Mouse (Mus musculus): ENCODE measurements around the gene Phactr4. TPM values are rescaled to one million over a fixed set of nuclear protein-coding genes. Genes with fewer than 3 reads are reported as not detected.

The Phactr4 gene
- total and polyA plus RNA-seq, 3 experiments, result 0.95 to 9.6 (median 1.4) TPM

DNA sequence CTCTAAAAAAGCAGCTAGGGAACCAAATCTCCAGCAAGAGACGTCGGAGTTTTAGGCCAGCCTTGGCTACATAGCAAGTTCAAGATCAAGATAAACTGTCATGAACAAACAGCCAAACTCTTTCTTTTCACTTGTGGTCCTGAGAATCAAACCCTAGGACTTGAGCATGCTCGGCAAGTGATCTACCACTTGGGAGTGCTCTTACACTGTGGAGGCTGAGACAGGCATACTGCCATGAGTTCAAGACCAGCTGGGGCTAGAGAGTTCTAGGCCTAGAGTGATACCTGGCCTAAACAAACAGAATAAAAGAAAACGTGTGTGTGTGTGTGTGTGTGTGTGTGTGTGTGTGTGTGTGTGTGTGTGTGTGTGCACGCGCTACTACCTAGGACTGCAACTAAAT lies 31.9 kb upstream of the Phactr4 start:
- peaks cover 14 to 34% of the 10 kb centered on the region in 2 experiments for H3K36me3 ChIP-seq (replicated peaks in 1 of 2; ENCODE audit: control insufficient read depth in 1 of 2, insufficient read depth in 1 of 2, low read length in 1 of 2)
- H3K9ac ChIP-seq (ENCODE audit: insufficient read depth, low read depth), result no peak overlapping the region
- H3K4me1 ChIP-seq (ENCODE audit: control insufficient read depth in 1 of 2, insufficient read depth in 2 of 2), result peaks cover 3 to 16% of the 10 kb centered on the region in 2 experiments; a peak in 3 of 4 replicates
- peak; percentile 50 for TF ChIP-seq RAD21 (IDR thresholded peaks at IDR 0.05; ENCODE audit: low read depth, low read length)
- peak; percentile 20 for TF ChIP-seq SMC3 (IDR thresholded peaks at IDR 0.05; ENCODE audit: low read depth, low read length)
- no peak for TF ChIP-seq IRF4 (IDR thresholded peaks at IDR 0.05; ENCODE audit: low read depth, low read length)
- TF ChIP-seq CTCF (conservative IDR thresholded peaks at IDR 0.05 in 1 of 2, IDR thresholded peaks at IDR 0.05 in 1 of 2; ENCODE audit: low read depth in 2 of 2, low read length in 2 of 2), result peak in 1 of 2 experiments; percentile 48; a peak in 2 of 4 replicates
- TF ChIP-seq ZNF384 (IDR thresholded peaks at IDR 0.05; ENCODE audit: low read depth, low read length), result no peak
- TF ChIP-seq ZKSCAN1 (IDR thresholded peaks at IDR 0.05; ENCODE audit: borderline replicate concordance, low read depth, low read length), result no peak
- H3K27me3 ChIP-seq (replicated peaks), result no peaks in the 10 kb centered on the region
- dilution Hi-C loops (cut with MboI; ENCODE audit: extremely low pct_ligation_motif_present, extremely low pct_unique_long_range_greater_than_20kb, low sequenced_read_pairs) (no loop called here), in situ Hi-C loops (cut with MboI; ENCODE audit: low pct_ligation_motif_present, low pct_unique_long_range_greater_than_20kb, low sequenced_read_pairs) (no loop called here)
- no peak for DNase-seq (ENCODE audit: extremely low read depth)
- no peak overlapping the region for H3K27ac ChIP-seq (ENCODE audit: insufficient read depth, low read depth)
- H3K4me3 ChIP-seq (replicated peaks in 1 of 3; ENCODE audit: low read depth in 2 of 3, low read length in 2 of 3, poor library complexity in 1 of 3), result no peak overlapping the region
- H3K9me3 ChIP-seq (replicated peaks; ENCODE audit: low read length), result no peaks in the 10 kb centered on the region
- H3K79me2 ChIP-seq (replicated peaks; ENCODE audit: control insufficient read depth, extremely low read depth, insufficient read depth, poor library complexity, severe bottlenecking), result no peaks in the 10 kb centered on the region
- H3K4me2 ChIP-seq (ENCODE audit: insufficient read depth, low read depth, poor library complexity, severe bottlenecking), result no peak overlapping the region

DNA sequence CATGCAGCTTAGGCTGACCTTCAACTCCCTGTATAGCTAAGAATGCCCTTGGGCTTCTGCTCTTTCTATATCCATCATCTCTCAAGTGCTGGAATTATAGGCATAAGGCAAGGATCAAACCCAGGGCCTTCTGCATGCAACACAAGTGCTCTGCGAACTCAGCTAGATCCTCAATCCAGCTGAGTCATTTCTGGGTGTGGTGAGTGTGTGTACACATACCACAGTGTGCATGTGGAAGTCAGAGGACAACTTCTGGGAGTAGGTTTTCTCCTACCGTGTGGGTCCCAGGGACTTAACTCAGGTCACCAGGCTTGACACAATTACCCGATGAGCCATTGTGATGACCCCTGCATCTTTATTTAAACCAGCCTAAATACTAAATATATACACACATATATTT lies 27.5 kb upstream of the Phactr4 start:
- Histone ChIP-seq H3K9ac (ENCODE audit: insufficient read depth, low read depth) (no peak overlapping the region), H3K4me3 (replicated peaks in 1 of 3; ENCODE audit: low read depth in 2 of 3, low read length in 2 of 3, poor library complexity in 1 of 3) (no peak overlapping the region), H3K27me3 (replicated peaks) (no peaks in the 10 kb centered on the region), H3K36me3 (replicated peaks in 1 of 2; ENCODE audit: control insufficient read depth in 1 of 2, insufficient read depth in 1 of 2, low read length in 1 of 2) (no peaks in the 10 kb centered on the region), H3K4me2 (ENCODE audit: insufficient read depth, low read depth, poor library complexity, severe bottlenecking) (no peak overlapping the region), H3K9me3 (replicated peaks; ENCODE audit: low read length) (no peaks in the 10 kb centered on the region), H3K4me1 (ENCODE audit: control insufficient read depth in 1 of 2, insufficient read depth in 2 of 2) (no peaks in the 10 kb centered on the region), H3K79me2 (replicated peaks; ENCODE audit: control insufficient read depth, extremely low read depth, insufficient read depth, poor library complexity, severe bottlenecking) (no peaks in the 10 kb centered on the region), H3K27ac (ENCODE audit: insufficient read depth, low read depth) (no peak overlapping the region)
- in situ Hi-C loops (cut with MboI; ENCODE audit: low pct_ligation_motif_present, low pct_unique_long_range_greater_than_20kb, low sequenced_read_pairs) (no loop called here), dilution Hi-C loops (cut with MboI; ENCODE audit: extremely low pct_ligation_motif_present, extremely low pct_unique_long_range_greater_than_20kb, low sequenced_read_pairs) (no loop called here)
- DNase-seq (ENCODE audit: extremely low read depth), result no peak
- TF ChIP-seq CHD1 (IDR thresholded peaks at IDR 0.05; ENCODE audit: low read depth, low read length), result no peak
- TF ChIP-seq E2F4 (IDR thresholded peaks at IDR 0.05; ENCODE audit: insufficient replicate concordance, low read depth, low read length), result no peak
- no peak for TF ChIP-seq ELF1 (IDR thresholded peaks at IDR 0.05; ENCODE audit: low read depth, low read length)
- TF ChIP-seq TBP (conservative IDR thresholded peaks at IDR 0.05; ENCODE audit: low read depth, low read length), result no peak
- TF ChIP-seq USF1 (IDR thresholded peaks at IDR 0.05; ENCODE audit: low read depth, low read length), result no peak
- TF ChIP-seq KAT2A (IDR thresholded peaks at IDR 0.05; ENCODE audit: insufficient replicate concordance, low read length), result no peak
- no peak for TF ChIP-seq SMC3 (IDR thresholded peaks at IDR 0.05; ENCODE audit: low read depth, low read length)
- no peak for TF ChIP-seq TCF12 (IDR thresholded peaks at IDR 0.05; ENCODE audit: low read depth, low read length)
- no peak for TF ChIP-seq JUND (conservative IDR thresholded peaks at IDR 0.05; ENCODE audit: low read depth, low read length)
- TF ChIP-seq ZNF384 (IDR thresholded peaks at IDR 0.05; ENCODE audit: low read depth, low read length), result no peak
- TF ChIP-seq MEF2A (IDR thresholded peaks at IDR 0.05; ENCODE audit: borderline replicate concordance, low read depth, low read length), result no peak
- TF ChIP-seq ZC3H11A (IDR thresholded peaks at IDR 0.05; ENCODE audit: low read depth, low read length), result no peak
- no peak for TF ChIP-seq MYC (IDR thresholded peaks at IDR 0.05; ENCODE audit: low read depth, low read length)
- no peak for TF ChIP-seq RCOR1 (conservative IDR thresholded peaks at IDR 0.05; ENCODE audit: low read depth, low read length)
- TF ChIP-seq ZMIZ1 (IDR thresholded peaks at IDR 0.05; ENCODE audit: low read depth, low read length), result no peak
- TF ChIP-seq MAX (IDR thresholded peaks at IDR 0.05; ENCODE audit: low read length), result no peak
- TF ChIP-seq MXI1 (IDR thresholded peaks at IDR 0.05; ENCODE audit: low read depth, low read length), result no peak
